In genomic region chr9:55150279-55150726, GRCm38 (mm10) we compare ENCODE assay signal across 8 mouse cellular contexts. TPM values are rescaled to one million over a fixed set of nuclear protein-coding genes. Genes with fewer than 3 reads are reported as not detected.
DNase-seq lines count a peak whose midpoint lies in the region; ATAC-seq and TF ChIP-seq lines count a peak whose summit lies in the region.

No protein-coding gene starts in this region.

- DNase-seq in heart, adult 2 months: no peak
- DNase-seq in heart, adult 18-20 months: no peak
- DNase-seq in CH12.LX (ENCODE audit: extremely low read depth): no peak
- no peak for DNase-seq in embryonic facial prominence, embryonic 10.5 days (ENCODE audit: low spot score)
- DNase-seq in lung, postnatal 0 days (ENCODE audit: low spot score): no peak
- DNase-seq in thymus, postnatal 4 days: peak; percentile 36

- in situ Hi-C loops in CH12.LX (cut with MboI; ENCODE audit: low pct_ligation_motif_present, low pct_unique_long_range_greater_than_20kb, low sequenced_read_pairs): no loop called here

- intact Hi-C loops in heart, adult 2 months (cut with DNase I): loop anchor here (5.0 kb wide), 2 partner anchors 57 to 198 kb away; partner anchors contain the start of genes AY074887, Fbxo22 and Psma4

- H3K4me2 ChIP-seq in CH12.LX (ENCODE audit: insufficient read depth, low read depth, poor library complexity, severe bottlenecking): peak overlapping the region; percentile 37
- peak overlapping the region; percentile 93 for H3K4me2 ChIP-seq in hindbrain, embryonic 13.5 days
- H3K4me2 ChIP-seq in lung, postnatal 0 days (replicated peaks; ENCODE audit: low read depth, low read length): peak overlapping the region; percentile 90

- no peaks in the 10 kb centered on the region for H3K9me3 ChIP-seq in CH12.LX (replicated peaks; ENCODE audit: low read length)
- H3K9me3 ChIP-seq in embryonic facial prominence, embryonic 10.5 days: no peaks in the 10 kb centered on the region
- H3K9me3 ChIP-seq in hindbrain, embryonic 13.5 days: no peaks in the 10 kb centered on the region
- H3K9me3 ChIP-seq in lung, postnatal 0 days (ENCODE audit: low read length): no peaks in the 10 kb centered on the region

- H3K36me3 ChIP-seq in heart, adult 2 months (ENCODE audit: control insufficient read depth, insufficient read depth, low read length): peaks cover 6% of the 10 kb centered on the region
- peaks cover 0 to 16% of the 10 kb centered on the region in 2 experiments for H3K36me3 ChIP-seq in CH12.LX (replicated peaks in 1 of 2; ENCODE audit: control insufficient read depth in 1 of 2, insufficient read depth in 1 of 2, low read length in 1 of 2)
- H3K36me3 ChIP-seq in embryonic facial prominence, embryonic 10.5 days (replicated peaks): peaks cover 12% of the 10 kb centered on the region
- H3K36me3 ChIP-seq in hindbrain, embryonic 13.5 days: no peaks in the 10 kb centered on the region
- no peaks in the 10 kb centered on the region for H3K36me3 ChIP-seq in lung, postnatal 0 days (ENCODE audit: insufficient read depth, low read length)

- TF ChIP-seq POLR2A in heart, adult 2 months (IDR thresholded peaks at IDR 0.05; ENCODE audit: insufficient read depth, low read depth, low read length): no peak
- no peak for TF ChIP-seq POLR2A in CH12.LX (IDR thresholded peaks at IDR 0.05; ENCODE audit: low read depth, low read length)

- no peak for TF ChIP-seq CTCF in heart, adult 2 months (IDR thresholded peaks at IDR 0.05)
- TF ChIP-seq CTCF in CH12.LX (conservative IDR thresholded peaks at IDR 0.05 in 1 of 2, IDR thresholded peaks at IDR 0.05 in 1 of 2; ENCODE audit: low read depth in 2 of 2, low read length in 2 of 2): no peak
- no peak for TF ChIP-seq CTCF in lung, postnatal 0 days (IDR thresholded peaks at IDR 0.05)

- H3K4me3 ChIP-seq in heart, adult 2 months: peak overlapping the region; percentile 80
- H3K4me3 ChIP-seq in CH12.LX (replicated peaks in 1 of 3; ENCODE audit: low read depth in 2 of 3, low read length in 2 of 3, poor library complexity in 1 of 3): peak overlapping the region; percentile 82 to 90 (median 83)
- peak overlapping the region; percentile 91 for H3K4me3 ChIP-seq in embryonic facial prominence, embryonic 10.5 days
- peak overlapping the region; percentile 94 for H3K4me3 ChIP-seq in hindbrain, embryonic 13.5 days
- peak overlapping the region; percentile 95 for H3K4me3 ChIP-seq in lung, postnatal 0 days (ENCODE audit: low read depth, low read length)

- H3K27me3 ChIP-seq in heart, adult 2 months (ENCODE audit: control insufficient read depth, insufficient read depth, low read length): no peaks in the 10 kb centered on the region
- H3K27me3 ChIP-seq in CH12.LX (replicated peaks): no peaks in the 10 kb centered on the region
- peaks cover 10% of the 10 kb centered on the region for H3K27me3 ChIP-seq in embryonic facial prominence, embryonic 10.5 days (replicated peaks; ENCODE audit: low read depth, poor library complexity, severe bottlenecking)
- 0 out of 2 replicates have a peak, but pooled peaks cover 5% of the 10 kb centered on the region for H3K27me3 ChIP-seq in hindbrain, embryonic 13.5 days
- no peaks in the 10 kb centered on the region for H3K27me3 ChIP-seq in lung, postnatal 0 days (replicated peaks; ENCODE audit: insufficient read depth, low read length)

- H3K4me1 ChIP-seq in heart, adult 2 months (ENCODE audit: control insufficient read depth, insufficient read depth, low read length): peaks cover 1% of the 10 kb centered on the region; the same call in 1 of the 2 replicates
- peaks cover 16 to 38% of the 10 kb centered on the region in 2 experiments for H3K4me1 ChIP-seq in CH12.LX (ENCODE audit: control insufficient read depth in 1 of 2, insufficient read depth in 2 of 2)
- H3K4me1 ChIP-seq in embryonic facial prominence, embryonic 10.5 days: peaks cover 24% of the 10 kb centered on the region
- H3K4me1 ChIP-seq in hindbrain, embryonic 13.5 days (replicated peaks): peaks cover 29% of the 10 kb centered on the region
- peaks cover 8% of the 10 kb centered on the region; the same call in 1 of the 2 replicates for H3K4me1 ChIP-seq in lung, postnatal 0 days (ENCODE audit: insufficient read depth, low read depth, low read length)

- TF ChIP-seq EP300 in heart, adult 2 months (IDR thresholded peaks at IDR 0.05; ENCODE audit: insufficient read depth, low read depth, low read length): no peak
- no peak for TF ChIP-seq EP300 in CH12.LX (IDR thresholded peaks at IDR 0.05; ENCODE audit: low read length)
- no peak for TF ChIP-seq EP300 in lung, postnatal 0 days (IDR thresholded peaks at IDR 0.05)

- H3K79me2 ChIP-seq in heart, adult 2 months (replicated peaks; ENCODE audit: control insufficient read depth, insufficient read depth, low read length): peaks cover 3% of the 10 kb centered on the region; the same call in 1 of the 2 replicates
- H3K79me2 ChIP-seq in CH12.LX (replicated peaks; ENCODE audit: control insufficient read depth, extremely low read depth, insufficient read depth, poor library complexity, severe bottlenecking): peaks cover 31% of the 10 kb centered on the region

- dilution Hi-C loops in CH12.LX (cut with MboI; ENCODE audit: extremely low pct_ligation_motif_present, extremely low pct_unique_long_range_greater_than_20kb, low sequenced_read_pairs): no loop called here

- peak overlapping the region; percentile 64 for H3K27ac ChIP-seq in heart, adult 2 months
- H3K27ac ChIP-seq in CH12.LX (ENCODE audit: insufficient read depth, low read depth): no peak overlapping the region
- peak overlapping the region; percentile 94 for H3K27ac ChIP-seq in embryonic facial prominence, embryonic 10.5 days (replicated peaks)
- H3K27ac ChIP-seq in hindbrain, embryonic 13.5 days: peak overlapping the region; percentile 91; the same call in 1 of the 2 replicates
- peak overlapping the region; percentile 84 for H3K27ac ChIP-seq in lung, postnatal 0 days (ENCODE audit: low read length)

- H3K9ac ChIP-seq in heart, adult 2 months (ENCODE audit: low read depth, low read length): peak overlapping the region; percentile 93
- peak overlapping the region; percentile 70 for H3K9ac ChIP-seq in CH12.LX (ENCODE audit: insufficient read depth, low read depth)
- H3K9ac ChIP-seq in hindbrain, embryonic 13.5 days: peak overlapping the region; percentile 95
- H3K9ac ChIP-seq in lung, postnatal 0 days (replicated peaks; ENCODE audit: low read depth): peak overlapping the region; percentile 87

- no peak for TF ChIP-seq RAD21 in CH12.LX (IDR thresholded peaks at IDR 0.05; ENCODE audit: low read depth, low read length)

- no peak for ATAC-seq in hindbrain, embryonic 13.5 days (ENCODE audit: low FRiP score)
- ATAC-seq in lung, postnatal 0 days: no peak
- ATAC-seq in CD4-positive, CD25-positive, alpha-beta regulatory T cell, adult 4 months: no peak

- 2% methylated on average over 13 of the region's 13 CpGs for WGBS in heart, adult 2 months
- 4% methylated on average over 13 of the region's 13 CpGs for WGBS in embryonic facial prominence, embryonic 10.5 days
- 3% methylated on average over 13 of the region's 13 CpGs for WGBS in hindbrain, embryonic 13.5 days
- WGBS in lung, postnatal 0 days: 3% methylated on average over 13 of the region's 13 CpGs

TF ChIP-seq in CH12.LX, 34 proteins besides CTCF, POLR2A, EP300 and RAD21:
- TF ChIP-seq MAZ (IDR thresholded peaks at IDR 0.05; ENCODE audit: low read depth, low read length) (no peak), HCFC1 (IDR thresholded peaks at IDR 0.05; ENCODE audit: low read depth, low read length) (no peak), IRF4 (IDR thresholded peaks at IDR 0.05; ENCODE audit: low read depth, low read length) (no peak), MXI1 (IDR thresholded peaks at IDR 0.05; ENCODE audit: low read depth, low read length) (no peak), TCF12 (IDR thresholded peaks at IDR 0.05; ENCODE audit: low read depth, low read length) (no peak), KAT2A (IDR thresholded peaks at IDR 0.05; ENCODE audit: insufficient replicate concordance, low read length) (no peak), MYC (IDR thresholded peaks at IDR 0.05; ENCODE audit: low read depth, low read length) (no peak), ZKSCAN1 (IDR thresholded peaks at IDR 0.05; ENCODE audit: borderline replicate concordance, low read depth, low read length) (no peak), JUND (conservative IDR thresholded peaks at IDR 0.05; ENCODE audit: low read depth, low read length) (no peak), MEF2A (IDR thresholded peaks at IDR 0.05; ENCODE audit: borderline replicate concordance, low read depth, low read length) (no peak), CHD1 (IDR thresholded peaks at IDR 0.05; ENCODE audit: low read depth, low read length) (no peak), NRF1 (IDR thresholded peaks at IDR 0.05; ENCODE audit: low read depth, low read length) (no peak), PAX5 (IDR thresholded peaks at IDR 0.05; ENCODE audit: low read length) (no peak), ETS1 (conservative IDR thresholded peaks at IDR 0.05; ENCODE audit: low read depth, low read length) (no peak), USF1 (IDR thresholded peaks at IDR 0.05; ENCODE audit: low read depth, low read length) (no peak)

RNA-seq across cellular contexts. Expression of gene Ube2q2, which starts 1.6 kb away (rescaled TPM):
- total RNA-seq in heart, adult 2 months (2021): 10 to 100 TPM; 25.3 to 29.5 TPM
- 7.8 and 12.5 TPM in 2 replicates for polyA plus RNA-seq in heart, adult 2 months (2012; rRNA removed)
- total RNA-seq in heart, adult 18-20 months (2021): 10 to 100 TPM; 28.4 to 30.5 TPM
- 13.1 and 16.0 TPM in 2 replicates for total RNA-seq in CH12.LX (2012; rRNA removed)
- 24.1 and 25.7 TPM in 2 replicates for total RNA-seq in CH12.LX (2014; rRNA removed)
- 22.7 and 24.4 TPM in 2 replicates for polyA plus RNA-seq in CH12.LX (2012; ENCODE audit: insufficient read length, low read depth)
- 37.7 and 42.2 TPM in 2 replicates for polyA plus RNA-seq in embryonic facial prominence, embryonic 10.5 days (2016; fragmentation: Nextera tagmentation; extraction: Ambion mirVana)
- polyA plus RNA-seq in hindbrain, embryonic 13.5 days (2015; fragmentation: Nextera tagmentation; extraction: Ambion mirVana): 39.9 and 42.3 TPM in 2 replicates
- 24.5 and 26.1 TPM in 2 replicates for polyA plus RNA-seq in lung, postnatal 0 days (2015; fragmentation: Nextera tagmentation; extraction: Ambion mirVana)
- 10 to 100 TPM in 1 of 2 experiments, 1 to 10 TPM in 1; 9.5 to 15.1 TPM for polyA plus RNA-seq in CD4-positive, CD25-positive, alpha-beta regulatory T cell, adult 4 months (2017; shearing (Covaris generic))

RNA-seq across cellular contexts. Expression of gene Fbxo22, which starts 58.4 kb away (rescaled TPM):
- total RNA-seq in heart, adult 2 months (2021): 10 to 100 TPM; 31.4 to 34.7 TPM
- 12.9 and 20.7 TPM in 2 replicates for polyA plus RNA-seq in heart, adult 2 months (2012; rRNA removed)
- total RNA-seq in heart, adult 18-20 months (2021): 10 to 100 TPM; 33.1 to 35.2 TPM
- total RNA-seq in CH12.LX (2012; rRNA removed): 21.4 and 29.5 TPM in 2 replicates
- total RNA-seq in CH12.LX (2014; rRNA removed): 38.5 and 44.9 TPM in 2 replicates
- 41.8 and 42.1 TPM in 2 replicates for polyA plus RNA-seq in CH12.LX (2012; ENCODE audit: insufficient read length, low read depth)
- 74.2 and 75.5 TPM in 2 replicates for polyA plus RNA-seq in embryonic facial prominence, embryonic 10.5 days (2016; fragmentation: Nextera tagmentation; extraction: Ambion mirVana)
- 84.3 and 85.2 TPM in 2 replicates for polyA plus RNA-seq in hindbrain, embryonic 13.5 days (2015; fragmentation: Nextera tagmentation; extraction: Ambion mirVana)
- polyA plus RNA-seq in lung, postnatal 0 days (2015; fragmentation: Nextera tagmentation; extraction: Ambion mirVana): 27.4 and 34.0 TPM in 2 replicates
- 10 to 100 TPM; 46.3 to 52.6 TPM for polyA plus RNA-seq in CD4-positive, CD25-positive, alpha-beta regulatory T cell, adult 4 months (2017; shearing (Covaris generic))

Comparison
In these comparisons a context has a peak if more than half of its experiments do, and no peak if none do; other contexts are left out.
1. H3K4me2 ChIP-seq: peak in every context shown above with its lines; median percentile 93 in hindbrain, embryonic 13.5 days; 90 in lung, postnatal 0 days; 37 in CH12.LX.